Mouse (Mus musculus) right cerebral cortex, adult 2 months (tissue): Measurements from ENCODE around the gene Inpp4b.
"Not testable (repeated sequence)": the region's sequence is repeated elsewhere in the genome, so short reads cannot be mapped to it uniquely, and the experiment has no call there.

Experiments used
- DNase-seq, 2 experiments: peaks; one replicate each; pipeline ENCODE4 v3.0.0; 2021 to 2022; ENCODE audit warnings: low spot score in 2 of 2

Gene Inpp4b

GRCm38 (mm10) chr8:81776516-81777237 lies 434.3 kb downstream of the Inpp4b start:
- no peak for DNase-seq

GRCm38 (mm10) chr8:81777704-81778103 lies 435.3 kb downstream of the Inpp4b start:
- DNase-seq: no peak

- DNase-seq: no peak
Measured at GRCm38 (mm10) chr8:81779440-81779839, 437.1 kb downstream of the Inpp4b start.

- DNase-seq: no peak
Measured at GRCm38 (mm10) chr8:81780166-81780565, 437.8 kb downstream of the Inpp4b start.

GRCm38 (mm10) chr8:81780921-81781675 lies 438.7 kb downstream of the Inpp4b start:
- DNase-seq: no peak

- DNase-seq: no peak
Measured at GRCm38 (mm10) chr8:81782781-81783180, 440.4 kb downstream of the Inpp4b start.

GRCm38 (mm10) chr8:81784775-81785174 lies 442.4 kb downstream of the Inpp4b start:
- DNase-seq: no peak

- no peak for DNase-seq
Measured at GRCm38 (mm10) chr8:81788498-81788897, 446.1 kb downstream of the Inpp4b start.

- DNase-seq: no peak
Measured at GRCm38 (mm10) chr8:81792649-81793048, 450.3 kb downstream of the Inpp4b start.

GRCm38 (mm10) chr8:81798501-81798900 lies 456.1 kb downstream of the Inpp4b start:
- no peak for DNase-seq

GRCm38 (mm10) chr8:81800792-81801191 lies 458.4 kb downstream of the Inpp4b start:
- no peak for DNase-seq

GRCm38 (mm10) chr8:81806797-81807196 lies 464.4 kb downstream of the Inpp4b start:
- peak; percentile 50 to 55 for DNase-seq

- no peak for DNase-seq
Measured at GRCm38 (mm10) chr8:81807578-81807977, 465.2 kb downstream of the Inpp4b start.

- DNase-seq: no peak
Measured at GRCm38 (mm10) chr8:81808406-81808805, 466.1 kb downstream of the Inpp4b start.

- DNase-seq: not testable (repeated sequence)
Measured at GRCm38 (mm10) chr8:81809414-81809813, 467.1 kb downstream of the Inpp4b start.

GRCm38 (mm10) chr8:81812051-81812751 lies 469.8 kb downstream of the Inpp4b start:
- no peak for DNase-seq

GRCm38 (mm10) chr8:81814742-81815141 lies 472.4 kb downstream of the Inpp4b start:
- no peak for DNase-seq

GRCm38 (mm10) chr8:81815551-81815950 lies 473.2 kb downstream of the Inpp4b start:
- DNase-seq: no peak

- DNase-seq: no peak
Measured at GRCm38 (mm10) chr8:81823121-81823520, 480.8 kb downstream of the Inpp4b start.

GRCm38 (mm10) chr8:81824975-81825374 lies 482.6 kb downstream of the Inpp4b start:
- no peak for DNase-seq

- DNase-seq: no peak
Measured at GRCm38 (mm10) chr8:81826406-81826805, 484.1 kb downstream of the Inpp4b start.

- no peak for DNase-seq
Measured at GRCm38 (mm10) chr8:81827306-81827913, 485.1 kb downstream of the Inpp4b start.
